In genomic region chr8:77805657-77806056, GRCm38 (mm10) we compare ENCODE assay signal across 16 mouse cellular contexts.
"Had no signal": no experiment of that assay in that cellular context is flagged by ENCODE, and none has a peak within 500 bp of the region (broad histone marks: within the 10 kb centered on the region; RNA-seq: fewer than 3 reads in every experiment).

No protein-coding gene starts in this region.

- H3K4me3 ChIP-seq: limb, embryonic 12.5 days; liver, embryonic 13.5 days; lung, embryonic 15.5 days; midbrain, embryonic 10.5 days; neural tube, embryonic 12.5 days; stomach, embryonic 15.5 days had no signal

- DNase-seq: kidney, adult 8-10 months; kidney, postnatal 25 days; layer of hippocampus, adult 9-11 months; layer of hippocampus, postnatal 36 days; liver; liver, embryonic 13.5 days; liver, postnatal 0 days; midbrain, embryonic 14.5 days; right cerebral cortex, postnatal 14 days; thymus, adult 2 months; thymus, postnatal 25 days had no signal

- H3K36me3 ChIP-seq: limb, embryonic 12.5 days; liver, embryonic 13.5 days; lung, embryonic 15.5 days; midbrain, embryonic 10.5 days; neural tube, embryonic 12.5 days; stomach, embryonic 15.5 days had no signal

- H3K4me2 ChIP-seq: limb, embryonic 12.5 days; liver, embryonic 13.5 days; lung, embryonic 15.5 days; neural tube, embryonic 12.5 days; stomach, embryonic 15.5 days had no signal

- H3K27me3 ChIP-seq: limb, embryonic 12.5 days; liver, embryonic 13.5 days; lung, embryonic 15.5 days; neural tube, embryonic 12.5 days; stomach, embryonic 15.5 days had no signal

- ATAC-seq: liver, postnatal 0 days had no signal
